Mouse (Mus musculus) limb, embryonic 10.5 days (tissue): Measurements from ENCODE around the gene Nutm1. TPM values are rescaled to one million over a fixed set of nuclear protein-coding genes. Genes with fewer than 3 reads are reported as not detected.
"Not testable (repeated sequence)": the region's sequence is repeated elsewhere in the genome, so short reads cannot be mapped to it uniquely, and the experiment has no call there.

Source experiments
- DNase-seq: peaks from one replicate; pipeline ENCODE4 v3.0.0-alpha.2; 2017; ENCODE audit warnings: low spot score
- H3K27ac ChIP-seq: fragments of 300-500 bp; sonication (generic); 2 replicates; pipeline ENCODE4 v1.5.1; 2016; ENCODE audit warnings: mild to moderate bottlenecking
- H3K27me3 ChIP-seq: fragments of 300-500 bp; sonication (generic); 2 replicates; pipeline ENCODE4 v1.6.1; 2016; ENCODE audit warnings: low read depth, mild to moderate bottlenecking; ENCODE audit not compliant: poor library complexity, severe bottlenecking
- H3K36me3 ChIP-seq: fragments of 300-500 bp; sonication (generic); 2 replicates; pipeline ENCODE4 v1.6.1; 2016; ENCODE audit warnings: mild to moderate bottlenecking, moderate library complexity
- H3K4me1 ChIP-seq: fragments of 300-500 bp; sonication (generic); 2 replicates; pipeline ENCODE4 v1.6.1; 2016
- H3K4me3 ChIP-seq: fragments of 300-500 bp; sonication (generic); 2 replicates; pipeline ENCODE4 v1.5.1; 2016; ENCODE audit warnings: mild to moderate bottlenecking, moderate library complexity
- H3K9me3 ChIP-seq: fragments of 300-500 bp; sonication (generic); replicated peaks from 2 replicates; pipeline ENCODE4 v1.6.1; 2016; ENCODE audit warnings: mild to moderate bottlenecking
- WGBS: fragments of 180-500 bp; shearing (Covaris S2); methylation state at CpG from one replicate; pipeline ENCODE4 v1.1.7; 2016; 5-methylcytosine and 5-hydroxymethylcytosine counted together
- polyA plus RNA-seq: library from polyadenylated mRNA; unstranded; fragments of >200 nt; fragmentation: Nextera tagmentation; extraction: Ambion mirVana; gene quantifications from 2 replicates; pipeline ENCODE4 v1.2.1, GENCODE M21; 2016

The Nutm1 gene
- polyA plus RNA-seq, result 0.04 and 0.10 TPM in 2 replicates

- no peak within 1 kb of the TSS for H3K4me3 ChIP-seq
- no peak within 1 kb of the TSS for H3K27ac ChIP-seq
- no peak for DNase-seq
- H3K36me3 ChIP-seq, result peaks cover 4% of the 10 kb centered on the region; the same call in 1 of the 2 replicates
- peaks cover 7% of the 10 kb centered on the region for H3K4me1 ChIP-seq
- H3K27me3 ChIP-seq, result no peaks in the 10 kb centered on the region
- no peaks in the 10 kb centered on the region for H3K9me3 ChIP-seq
- WGBS, result 81% methylated on average over 10 of the region's 10 CpGs
Measured at GRCm38 (mm10) chr2:112259241-112259962, at the start of gene Nutm1. Gene Nutm1, minus strand, starts transcription at chr2:112259291.

GRCm38 (mm10) chr2:112308671-112309070 lies 49.6 kb upstream of the Nutm1 start:
- H3K4me1 ChIP-seq, result no peaks in the 10 kb centered on the region
- no peaks in the 10 kb centered on the region for H3K27me3 ChIP-seq
- no peak overlapping the region for H3K27ac ChIP-seq
- H3K9me3 ChIP-seq, result no peaks in the 10 kb centered on the region
- H3K4me3 ChIP-seq, result no peak overlapping the region
- 96% methylated on average over 3 of the region's 3 CpGs for WGBS
- no peak for DNase-seq
- no peaks in the 10 kb centered on the region for H3K36me3 ChIP-seq

GRCm38 (mm10) chr2:112298221-112298620 lies 39.1 kb upstream of the Nutm1 start:
- WGBS, result 94% methylated on average over 4 of the region's 4 CpGs

GRCm38 (mm10) chr2:112296211-112296610 lies 37.1 kb upstream of the Nutm1 start:
- Histone ChIP-seq H3K4me1 (no peaks in the 10 kb centered on the region), H3K4me3 (no peak overlapping the region), H3K27me3 (no peaks in the 10 kb centered on the region), H3K27ac (no peak overlapping the region), H3K9me3 (no peaks in the 10 kb centered on the region), H3K36me3 (no peaks in the 10 kb centered on the region)
- no peak for DNase-seq
- 91% methylated on average over 3 of the region's 3 CpGs for WGBS

More at GRCm38 (mm10) chr2:112298221-112298620, 39.1 kb upstream of the Nutm1 start:
- DNase-seq, result no peak
- Histone ChIP-seq H3K4me3 (no peak overlapping the region), H3K9me3 (no peaks in the 10 kb centered on the region), H3K4me1 (no peaks in the 10 kb centered on the region), H3K36me3 (no peaks in the 10 kb centered on the region), H3K27me3 (no peaks in the 10 kb centered on the region), H3K27ac (no peak overlapping the region)

- Histone ChIP-seq H3K4me1 (no peaks in the 10 kb centered on the region), H3K27me3 (no peaks in the 10 kb centered on the region), H3K4me3 (no peak overlapping the region), H3K27ac (no peak overlapping the region), H3K36me3 (no peaks in the 10 kb centered on the region), H3K9me3 (no peaks in the 10 kb centered on the region)
- DNase-seq, result no peak
- WGBS, result 89% methylated on average over 2 of the region's 2 CpGs
Measured at GRCm38 (mm10) chr2:112292823-112293222, 33.7 kb upstream of the Nutm1 start.

- 91% methylated on average over 3 of the region's 3 CpGs for WGBS
- H3K27ac ChIP-seq, result no peak overlapping the region
- no peaks in the 10 kb centered on the region for H3K9me3 ChIP-seq
- no peaks in the 10 kb centered on the region for H3K36me3 ChIP-seq
- DNase-seq, result no peak
- no peak overlapping the region for H3K4me3 ChIP-seq
- no peaks in the 10 kb centered on the region for H3K27me3 ChIP-seq
- peaks cover under 1% of the 10 kb centered on the region for H3K4me1 ChIP-seq
Measured at GRCm38 (mm10) chr2:112289507-112289906, 30.4 kb upstream of the Nutm1 start.

GRCm38 (mm10) chr2:112287059-112287458 lies 28.0 kb upstream of the Nutm1 start:
- H3K4me3 ChIP-seq, result no peak overlapping the region
- peaks cover 6% of the 10 kb centered on the region for H3K4me1 ChIP-seq
- H3K27ac ChIP-seq, result no peak overlapping the region
- H3K9me3 ChIP-seq, result no peaks in the 10 kb centered on the region
- no peak for DNase-seq
- H3K36me3 ChIP-seq, result no peaks in the 10 kb centered on the region
- 79% methylated on average over 4 of the region's 4 CpGs for WGBS
- no peaks in the 10 kb centered on the region for H3K27me3 ChIP-seq

GRCm38 (mm10) chr2:112286062-112286461 lies 27.0 kb upstream of the Nutm1 start:
- DNase-seq, H3K27ac ChIP-seq, H3K9me3 ChIP-seq, H3K36me3 ChIP-seq, H3K27me3 ChIP-seq, H3K4me3 ChIP-seq, H3K4me1 ChIP-seq: not testable (repeated sequence)
- WGBS, result 100% methylated on average over 1 of the region's 1 CpGs

GRCm38 (mm10) chr2:112285031-112285390 lies 25.9 kb upstream of the Nutm1 start:
- H3K27ac ChIP-seq, result no peak overlapping the region

GRCm38 (mm10) chr2:112284363-112285030 lies 25.4 kb upstream of the Nutm1 start:
- Histone ChIP-seq H3K4me3 (peak overlapping the region; percentile 58), H3K36me3 (no peaks in the 10 kb centered on the region), H3K9me3 (no peaks in the 10 kb centered on the region), H3K4me1 (peaks cover 6% of the 10 kb centered on the region), H3K27ac (peak overlapping the region; percentile 77), H3K27me3 (no peaks in the 10 kb centered on the region)
- peak; percentile 57 for DNase-seq
- 2% methylated on average over 21 of the region's 21 CpGs for WGBS

More at GRCm38 (mm10) chr2:112285031-112285390, 25.9 kb upstream of the Nutm1 start:
- Histone ChIP-seq H3K4me3 (peak overlapping the region; percentile 58), H3K36me3 (no peaks in the 10 kb centered on the region), H3K4me1 (peaks cover 6% of the 10 kb centered on the region), H3K27me3 (no peaks in the 10 kb centered on the region), H3K9me3 (no peaks in the 10 kb centered on the region)
- no peak for DNase-seq
- 70% methylated on average over 6 of the region's 6 CpGs for WGBS

- H3K4me3 ChIP-seq, result no peak overlapping the region
- no peak for DNase-seq
- 90% methylated on average over 1 of the region's 1 CpGs for WGBS
- no peaks in the 10 kb centered on the region for H3K27me3 ChIP-seq
- no peaks in the 10 kb centered on the region for H3K36me3 ChIP-seq
- peaks cover 6% of the 10 kb centered on the region for H3K4me1 ChIP-seq
- no peaks in the 10 kb centered on the region for H3K9me3 ChIP-seq
- H3K27ac ChIP-seq, result no peak overlapping the region
Measured at GRCm38 (mm10) chr2:112282846-112283245, 23.8 kb upstream of the Nutm1 start.

GRCm38 (mm10) chr2:112276870-112277269 lies 17.8 kb upstream of the Nutm1 start:
- Histone ChIP-seq H3K27me3 (no peaks in the 10 kb centered on the region), H3K9me3 (no peaks in the 10 kb centered on the region), H3K36me3 (no peaks in the 10 kb centered on the region), H3K4me3 (no peak overlapping the region), H3K4me1 (no peaks in the 10 kb centered on the region), H3K27ac (no peak overlapping the region)
- DNase-seq, result no peak
- 94% methylated on average over 3 of the region's 3 CpGs for WGBS

- H3K9me3 ChIP-seq, result no peaks in the 10 kb centered on the region
- no peaks in the 10 kb centered on the region for H3K4me1 ChIP-seq
- DNase-seq, result no peak
- WGBS, result 91% methylated on average over 6 of the region's 6 CpGs
- H3K27ac ChIP-seq, result no peak overlapping the region
- no peaks in the 10 kb centered on the region for H3K27me3 ChIP-seq
- H3K4me3 ChIP-seq, result no peak overlapping the region
- no peaks in the 10 kb centered on the region for H3K36me3 ChIP-seq
Measured at GRCm38 (mm10) chr2:112273474-112273873, 14.4 kb upstream of the Nutm1 start.
